Mouse (Mus musculus) bone marrow, adult 2 months (tissue): ENCODE results near the gene Cryba4. TPM values are rescaled to one million over a fixed set of nuclear protein-coding genes. Genes with fewer than 3 reads are reported as not detected.

Experiments used
- H3K27ac ChIP-seq: fragments of 200-500 bp; 2 replicates; pipeline ENCODE4 v1.5.1; 2012; ENCODE audit warnings: low read depth, mild to moderate bottlenecking, control low read depth, inconsistent platforms, low read length; ENCODE audit not compliant: control insufficient read depth, poor library complexity, insufficient read depth
- H3K4me1 ChIP-seq: fragments of 200-500 bp; 2 replicates; pipeline ENCODE4 v1.6.1; 2011; ENCODE audit warnings: low read length; ENCODE audit not compliant: control insufficient read depth, insufficient read depth
- H3K4me3 ChIP-seq: fragments of 200-500 bp; replicated peaks from 2 replicates; pipeline ENCODE3; 2011; ENCODE audit warnings: mild to moderate bottlenecking, low read depth, low read length, control low read depth; ENCODE audit not compliant: control insufficient read depth
- CTCF ChIP-seq: fragments of 200-500 bp; IDR thresholded peaks from 2 replicates; pipeline ENCODE4 v1.5.1; 2011; ENCODE audit warnings: low read length, control low read depth; ENCODE audit not compliant: control insufficient read depth, insufficient read depth
- POLR2A ChIP-seq: fragments of 200-500 bp; IDR thresholded peaks from 2 replicates; pipeline ENCODE4 v1.6.1; 2011; ENCODE audit warnings: low read depth, mild to moderate bottlenecking, control low read depth, low read length, borderline replicate concordance; ENCODE audit not compliant: control insufficient read depth
- WGBS: fragments of 180-500 bp; shearing (Covaris S2); methylation state at CpG from one replicate; pipeline ENCODE4 v1.1.7; 2018; 5-methylcytosine and 5-hydroxymethylcytosine counted together
- polyA plus RNA-seq: library from polyadenylated mRNA; stranded (reverse); fragments of >200 nt; gene quantifications from 2 replicates; pipeline ENCODE4 v1.2.4, GENCODE M21; 2011; ENCODE audit warnings: low replicate concordance; ENCODE audit not compliant: missing spikeins, insufficient read depth, insufficient read length

Gene Cryba4
- polyA plus RNA-seq, 1 experiment: 3.4 TPM

- Histone ChIP-seq H3K4me3 (peak overlapping the region; percentile 6), H3K27ac (peak overlapping the region; percentile 80), H3K4me1 (peaks cover 40% of the 10 kb centered on the region)
- TF ChIP-seq CTCF (no peak), POLR2A (no peak)
- WGBS: 33% methylated on average over 6 of the region's 6 CpGs
These were observed 29.9 kb upstream of the Cryba4 start for GRCm38 (mm10) chr5:112282123-112282779.

- WGBS: 37% methylated on average over 4 of the region's 4 CpGs
These were observed 29.4 kb upstream of the Cryba4 start for GRCm38 (mm10) chr5:112281676-112282075.

GRCm38 (mm10) chr5:112280863-112281660 lies 28.7 kb upstream of the Cryba4 start:
- Histone ChIP-seq H3K4me3 (peak overlapping the region; percentile 33), H3K4me1 (peaks cover 32% of the 10 kb centered on the region), H3K27ac (peak overlapping the region; percentile 84)
- 44% methylated on average over 15 of the region's 15 CpGs for WGBS
- no peak for TF ChIP-seq POLR2A
- no peak for TF ChIP-seq CTCF

More at GRCm38 (mm10) chr5:112281676-112282075, 29.4 kb upstream of the Cryba4 start:
- Histone ChIP-seq H3K4me3 (peak overlapping the region; percentile 33), H3K4me1 (peaks cover 37% of the 10 kb centered on the region), H3K27ac (peak overlapping the region; percentile 84)
- TF ChIP-seq POLR2A (no peak), CTCF (no peak)

- WGBS: 10% methylated on average over 7 of the region's 7 CpGs
- H3K4me1 ChIP-seq: peaks cover 29% of the 10 kb centered on the region
- TF ChIP-seq POLR2A (no peak), CTCF (no peak)
- peak overlapping the region; percentile 80 for H3K27ac ChIP-seq
- H3K4me3 ChIP-seq: peak overlapping the region; percentile 23
These were observed 27.8 kb upstream of the Cryba4 start for GRCm38 (mm10) chr5:112280151-112280550.

GRCm38 (mm10) chr5:112279181-112280021 lies 27.1 kb upstream of the Cryba4 start:
- Histone ChIP-seq H3K27ac (peak overlapping the region; percentile 80), H3K4me1 (peaks cover 26% of the 10 kb centered on the region), H3K4me3 (peak overlapping the region; percentile 23)
- no peak for TF ChIP-seq CTCF
- no peak for TF ChIP-seq POLR2A
- 18% methylated on average over 17 of the region's 17 CpGs for WGBS

GRCm38 (mm10) chr5:112277906-112278470 lies 25.7 kb upstream of the Cryba4 start:
- 35% methylated on average over 11 of the region's 11 CpGs for WGBS
- Histone ChIP-seq H3K4me3 (peak overlapping the region; percentile 37), H3K4me1 (peaks cover 20% of the 10 kb centered on the region), H3K27ac (peak overlapping the region; percentile 17; the same call in 1 of the 2 replicates)
- TF ChIP-seq CTCF: no peak
- no peak for TF ChIP-seq POLR2A

GRCm38 (mm10) chr5:112276907-112277348 lies 24.6 kb upstream of the Cryba4 start:
- TF ChIP-seq POLR2A (no peak), CTCF (no peak)
- whole genome bisulfite sequencing: under 1% methylated on average over 24 of the region's 24 CpGs
- Histone ChIP-seq H3K4me1 (peaks cover 20% of the 10 kb centered on the region), H3K27ac (peak overlapping the region; percentile 95), H3K4me3 (peak overlapping the region; percentile 90)
